Mouse (Mus musculus) Muller cell, postnatal 12 days (primary cell): ENCODE measurements at regions not wholly inside any gene's neighbourhood (a gene's known extent, or its start where the extent isn't known, plus 50 kb on each side); places are given as distances from the start of the nearest gene placed in this dataset.

Experiments
- DNase-seq: peaks from one replicate; pipeline ENCODE4 v3.0.0-alpha.2; 2015; ENCODE audit errors: inconsistent ontology term

- DNase-seq, result no peak
Observed at GRCm38 (mm10) chr6:94818220-94818619, 118.3 kb upstream of the Lrig1 start.

- DNase-seq, result no peak
Observed at GRCm38 (mm10) chr6:94816161-94816560, 116.2 kb upstream of the Lrig1 start.

- DNase-seq, result no peak
Observed at GRCm38 (mm10) chr6:94814711-94815110, 114.8 kb upstream of the Lrig1 start.

GRCm38 (mm10) chr6:94813481-94814148 lies 113.7 kb upstream of the Lrig1 start:
- DNase-seq, result no peak

- no peak for DNase-seq
Observed at GRCm38 (mm10) chr6:94811846-94812245, 111.9 kb upstream of the Lrig1 start.

GRCm38 (mm10) chr6:94807216-94807615 lies 107.3 kb upstream of the Lrig1 start:
- DNase-seq, result no peak

- DNase-seq, result no peak
Observed at GRCm38 (mm10) chr6:94806481-94807160, 106.7 kb upstream of the Lrig1 start.

- no peak for DNase-seq
Observed at GRCm38 (mm10) chr6:94805685-94806084, 105.7 kb upstream of the Lrig1 start.

GRCm38 (mm10) chr6:94804284-94804815 lies 104.4 kb upstream of the Lrig1 start:
- DNase-seq, result no peak

GRCm38 (mm10) chr6:94801039-94801438 lies 101.1 kb upstream of the Lrig1 start:
- DNase-seq, result no peak

GRCm38 (mm10) chr6:94798545-94799211 lies 98.7 kb upstream of the Lrig1 start:
- no peak for DNase-seq

- DNase-seq, result no peak
Observed at GRCm38 (mm10) chr6:94795442-94795841, 95.5 kb upstream of the Lrig1 start.

GRCm38 (mm10) chr6:94793555-94793954 lies 93.6 kb upstream of the Lrig1 start:
- DNase-seq, result no peak

GRCm38 (mm10) chr6:94792312-94792711 lies 92.4 kb upstream of the Lrig1 start:
- DNase-seq, result no peak

GRCm38 (mm10) chr6:94789308-94789763 lies 89.4 kb upstream of the Lrig1 start:
- DNase-seq, result peak; percentile 97

- no peak for DNase-seq
Observed at GRCm38 (mm10) chr6:94783471-94783870, 83.5 kb upstream of the Lrig1 start.

- no peak for DNase-seq
Observed at GRCm38 (mm10) chr6:94780621-94781020, 80.7 kb upstream of the Lrig1 start.

GRCm38 (mm10) chr6:94779854-94780253 lies 79.9 kb upstream of the Lrig1 start:
- DNase-seq, result peak; percentile 75

GRCm38 (mm10) chr6:94779213-94779612 lies 79.3 kb upstream of the Lrig1 start:
- no peak for DNase-seq

GRCm38 (mm10) chr6:94778797-94779196 lies 78.8 kb upstream of the Lrig1 start:
- DNase-seq, result no peak

- DNase-seq, result peak; percentile 88
Observed at GRCm38 (mm10) chr6:94776585-94776984, 76.6 kb upstream of the Lrig1 start.

GRCm38 (mm10) chr6:94774871-94775270 lies 74.9 kb upstream of the Lrig1 start:
- DNase-seq, result no peak
